Mouse (Mus musculus): Measurements from ENCODE around the gene 4933428G20Rik. TPM values are rescaled to one million over a fixed set of nuclear protein-coding genes. Genes with fewer than 3 reads are reported as not detected.

The 4933428G20Rik gene
- under 1 TPM in 1 of 2 experiments, not detected in 1; 0.53 TPM for polyA plus RNA-seq (2017; shearing (Covaris generic))

DNA sequence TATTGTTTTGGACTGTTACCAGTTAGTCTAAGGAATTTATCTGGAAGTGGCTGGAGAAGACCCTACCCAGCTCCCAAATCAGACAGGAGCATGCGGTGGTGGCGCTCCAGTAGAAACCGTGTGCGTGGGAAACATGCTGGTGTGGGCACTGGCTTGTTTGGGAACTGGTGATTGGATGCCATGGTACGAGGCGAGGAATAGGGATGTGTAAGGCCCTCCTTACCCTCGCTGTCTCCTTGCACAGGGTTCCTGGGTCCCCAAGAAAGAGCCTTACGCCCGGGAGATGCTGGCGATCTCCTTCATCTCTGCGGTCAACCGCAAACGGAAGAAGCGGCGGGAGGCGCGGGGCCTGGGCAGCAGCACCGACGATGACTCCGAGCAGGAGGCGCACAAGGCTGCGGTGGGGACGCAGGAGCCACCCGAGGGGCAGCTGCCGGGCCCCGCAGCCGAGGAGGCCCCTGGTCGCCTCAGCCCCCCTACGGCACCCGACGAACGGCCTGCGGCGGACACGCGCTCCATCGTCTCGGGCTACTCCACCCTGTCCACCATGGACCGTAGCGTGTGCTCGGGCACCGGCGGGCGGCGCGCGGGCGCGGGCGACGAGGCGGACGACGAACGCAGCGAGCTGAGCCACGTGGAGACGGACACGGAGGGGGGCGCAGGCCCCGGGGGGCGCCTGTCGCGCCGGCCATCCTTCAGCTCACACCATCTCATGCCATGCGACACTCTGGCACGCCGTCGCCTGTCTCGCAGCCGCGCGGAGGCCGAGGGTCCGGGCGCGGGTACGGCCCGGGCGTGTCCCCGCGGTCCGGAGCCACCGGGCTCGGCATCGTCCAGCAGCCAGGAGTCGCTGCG lies at the start of gene 4933428G20Rik:
4933428G20Rik (minus strand) TSS at position 476 of the 855 bp plus-strand sequence.

Other genes with a start within 250 kb of the 4933428G20Rik start
- gene Npepps, start 219.7 kb downstream of the 4933428G20Rik start, polyA plus RNA-seq (2017; shearing (Covaris generic)) = 10 to 100 TPM; 35.4 to 45.5 TPM
- 10 to 100 TPM; 23.0 to 26.3 TPM for gene Mrpl45, start 184.6 kb downstream of the 4933428G20Rik start, polyA plus RNA-seq (2017; shearing (Covaris generic))
- 1 to 10 TPM in 1 of 2 experiments, under 1 TPM in 1; 0.14 to 1.8 TPM for gene Gpr179, start 148.3 kb downstream of the 4933428G20Rik start, polyA plus RNA-seq (2017; shearing (Covaris generic))
- 1 to 10 TPM; 1.4 to 2.5 TPM for gene Socs7, start 137.8 kb downstream of the 4933428G20Rik start, polyA plus RNA-seq (2017; shearing (Covaris generic))
- gene Arhgap23, start 84.8 kb downstream of the 4933428G20Rik start, polyA plus RNA-seq (2017; shearing (Covaris generic)) = under 1 TPM in 1 of 2 experiments, not detected in 1; 0.38 TPM
- under 1 TPM; 0.02 to 0.53 TPM for gene Srcin1, start 75.8 kb upstream of the 4933428G20Rik start, polyA plus RNA-seq (2017; shearing (Covaris generic))
- 10 to 100 TPM in 1 of 2 experiments, 1 to 10 TPM in 1; 6.1 to 11.7 TPM for gene Epop, start 129.4 kb upstream of the 4933428G20Rik start, polyA plus RNA-seq (2017; shearing (Covaris generic))
- 10 to 100 TPM; 10.0 to 13.1 TPM for gene Mllt6, start 163.1 kb upstream of the 4933428G20Rik start, polyA plus RNA-seq (2017; shearing (Covaris generic))
- gene Cisd3, start 185.5 kb upstream of the 4933428G20Rik start, polyA plus RNA-seq (2017; shearing (Covaris generic)) = 10 to 100 TPM; 66.8 to 70.0 TPM
- 1 to 10 TPM; 2.3 to 2.8 TPM for gene Pcgf2, start 200.2 kb upstream of the 4933428G20Rik start, polyA plus RNA-seq (2017; shearing (Covaris generic))
- 100 to 1,000 TPM; 383 to 412 TPM for gene Psmb3, start 203.1 kb upstream of the 4933428G20Rik start, polyA plus RNA-seq (2017; shearing (Covaris generic))
- gene Pip4k2b, start 244.4 kb upstream of the 4933428G20Rik start, polyA plus RNA-seq (2017; shearing (Covaris generic)) = 1 to 10 TPM; 2.4 to 2.9 TPM

All from inflammation-experienced regulatory T-cells (primary cell).